Mouse (Mus musculus) cerebellum, adult 2 months (tissue): Measurements from ENCODE around the gene Scyl2. TPM values are rescaled to one million over a fixed set of nuclear protein-coding genes. Genes with fewer than 3 reads are reported as not detected.

Experiments used
- DNase-seq, 2 experiments: peaks; one replicate each; pipeline ENCODE4 v3.0.0; 2021
- H3K27ac ChIP-seq: fragments of 200-500 bp; 2 replicates; pipeline ENCODE4 v1.5.1; 2012; ENCODE audit warnings: low read length, control low read depth, inconsistent platforms; ENCODE audit not compliant: insufficient read depth
- H3K27me3 ChIP-seq: fragments of 200-500 bp; 2 replicates; pipeline ENCODE4 v1.6.1; 2012; ENCODE audit warnings: inconsistent platforms, mild to moderate bottlenecking, low read length, moderate library complexity; ENCODE audit not compliant: control insufficient read depth, insufficient read depth
- H3K4me1 ChIP-seq: fragments of 200-500 bp; 2 replicates; pipeline ENCODE4 v1.6.1; 2011; ENCODE audit warnings: low read length; ENCODE audit not compliant: control insufficient read depth, insufficient read depth
- H3K4me3 ChIP-seq: fragments of 200-500 bp; replicated peaks from 2 replicates; pipeline ENCODE3; 2011; ENCODE audit warnings: mild to moderate bottlenecking, low read depth, low read length, control low read depth; ENCODE audit not compliant: insufficient read depth
- CTCF ChIP-seq: fragments of 200-500 bp; IDR thresholded peaks from 2 replicates; pipeline ENCODE4 v1.5.1; 2011; ENCODE audit warnings: low read depth, mild to moderate bottlenecking, control low read depth, low read length, moderate library complexity, borderline replicate concordance; ENCODE audit not compliant: insufficient read depth
- POLR2A ChIP-seq: fragments of 200-500 bp; IDR thresholded peaks from 2 replicates; pipeline ENCODE4 v1.6.1; 2011; ENCODE audit warnings: low read length, control low read depth, borderline replicate concordance; ENCODE audit not compliant: insufficient read depth
- WGBS: fragments of 180-500 bp; shearing (Covaris S2); methylation state at CpG from one replicate; pipeline ENCODE4 v1.1.7; 2018; 5-methylcytosine and 5-hydroxymethylcytosine counted together
- polyA plus RNA-seq: library from polyadenylated mRNA; depleted of rRNA; stranded (reverse); fragments of >200 nt; gene quantifications from 2 replicates; pipeline ENCODE4 v1.2.3, GENCODE M21; 2012; rRNA removed

Gene Scyl2
- polyA plus RNA-seq = 29.7 and 31.5 TPM in 2 replicates

GRCm38 (mm10) chr10:89686139-89686808, at the start of gene Scyl2:
Gene Scyl2, minus strand, starts transcription at chr10:89686285.
- TF ChIP-seq CTCF (no peak), POLR2A (peak; percentile 81; the same call in 1 of the 2 replicates)
- H3K27ac ChIP-seq = peak within 1 kb of the TSS; percentile 92
- peaks cover 7% of the 10 kb centered on the region for H3K4me1 ChIP-seq
- peak within 1 kb of the TSS; percentile 97 for H3K4me3 ChIP-seq
- 4% methylated on average over 31 of the region's 31 CpGs for WGBS
- peak; percentile 96 to 97 for DNase-seq
- no peaks in the 10 kb centered on the region for H3K27me3 ChIP-seq

DNA sequence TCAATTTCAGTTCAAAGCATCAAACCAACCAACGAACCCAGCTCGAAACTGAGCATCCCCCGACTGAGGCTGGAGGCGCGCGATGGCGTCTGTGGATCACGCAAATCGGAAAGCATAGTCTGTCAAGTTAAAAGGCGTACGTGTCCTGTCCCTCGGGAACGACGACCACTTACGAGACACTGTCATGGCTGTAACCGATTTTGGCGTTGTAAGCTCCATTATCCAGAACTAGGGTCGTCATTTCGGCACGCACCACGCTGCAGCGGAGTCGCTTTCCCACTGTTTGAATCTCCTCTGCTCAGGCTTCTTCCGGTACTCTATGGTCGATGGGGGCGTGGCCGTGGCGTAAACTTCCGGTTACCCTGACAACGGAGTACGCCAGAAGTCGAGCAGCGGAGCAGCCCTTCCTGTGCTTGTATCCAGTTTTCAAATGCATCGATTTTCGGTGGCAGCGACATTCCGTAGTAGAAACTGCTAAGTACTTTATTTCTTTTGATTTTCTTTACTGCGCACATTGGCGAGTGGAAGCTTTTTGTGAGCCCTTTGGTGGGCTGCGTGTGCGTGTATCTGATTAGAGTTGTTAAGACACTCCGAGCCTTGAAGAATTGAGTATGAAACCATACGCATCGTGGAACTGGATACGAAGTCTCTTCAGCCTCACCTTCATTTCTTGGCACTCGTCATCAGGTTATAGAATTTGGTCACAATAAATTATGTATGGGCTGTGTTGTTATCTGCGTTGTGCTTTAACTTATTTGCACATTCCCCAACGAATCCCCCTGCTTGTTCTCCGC, 46.1 kb upstream of the Scyl2 start, which contains the start of gene Actr6:
TSS of gene Actr6 (minus strand) at position 295 of the 794 bp plus-strand sequence.
- DNase-seq = peak; percentile 92 to 93
- Histone ChIP-seq H3K27me3 (no peaks in the 10 kb centered on the region), H3K27ac (peak within 1 kb of the TSS; percentile 18; the same call in 1 of the 2 replicates), H3K4me1 (no peaks in the 10 kb centered on the region; the same call in 1 of the 2 replicates), H3K4me3 (peak within 1 kb of the TSS; percentile 95)
- TF ChIP-seq CTCF = no peak
- peak; percentile 93; the same call in 1 of the 2 replicates for TF ChIP-seq POLR2A
- under 1% methylated on average over 49 of the region's 49 CpGs for WGBS

DNA sequence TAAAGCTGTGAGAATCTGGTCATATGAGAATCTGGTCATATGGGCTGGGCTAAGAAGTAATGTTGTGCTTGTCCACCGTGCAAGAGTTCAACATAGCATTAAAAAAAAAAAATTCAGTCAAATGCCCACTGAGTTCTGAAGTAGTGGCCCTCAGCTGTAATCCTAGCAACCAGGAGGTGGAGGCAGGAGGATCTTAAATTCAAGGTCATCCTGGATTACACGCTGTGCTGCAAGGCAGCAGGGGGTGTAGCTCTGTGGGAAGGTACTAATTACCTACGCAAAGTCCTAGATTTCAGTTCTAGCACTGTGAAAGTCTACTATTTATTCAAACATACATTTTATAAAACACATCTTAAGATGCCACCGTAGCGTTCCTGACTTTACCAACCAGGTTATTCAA, 45.3 kb upstream of the Scyl2 start:
- no peak overlapping the region for H3K27ac ChIP-seq
- 4% methylated on average over 5 of the region's 5 CpGs for WGBS
- DNase-seq = peak in 1 of 2 experiments; percentile 22

GRCm38 (mm10) chr10:89730386-89730785, 44.3 kb upstream of the Scyl2 start:
- Histone ChIP-seq H3K4me1 (no peaks in the 10 kb centered on the region; the same call in 1 of the 2 replicates), H3K27ac (no peak overlapping the region), H3K27me3 (no peaks in the 10 kb centered on the region), H3K4me3 (no peak overlapping the region)
- TF ChIP-seq POLR2A = no peak
- TF ChIP-seq CTCF = no peak
- no peak for DNase-seq
- WGBS = 85% methylated on average over 6 of the region's 6 CpGs

More for the DNA sequence above, 45.3 kb upstream of the Scyl2 start:
- Histone ChIP-seq H3K27me3 (no peaks in the 10 kb centered on the region), H3K4me1 (no peaks in the 10 kb centered on the region; the same call in 1 of the 2 replicates), H3K4me3 (peak overlapping the region; percentile 95)
- TF ChIP-seq CTCF = no peak
- TF ChIP-seq POLR2A = no peak

GRCm38 (mm10) chr10:89722247-89723195, 36.4 kb upstream of the Scyl2 start:
- WGBS = 62% methylated on average over 14 of the region's 14 CpGs
- DNase-seq = no peak
- H3K4me3 ChIP-seq = no peak overlapping the region
- no peaks in the 10 kb centered on the region for H3K27me3 ChIP-seq
- TF ChIP-seq POLR2A (no peak), CTCF (no peak)
- no peaks in the 10 kb centered on the region for H3K4me1 ChIP-seq
- H3K27ac ChIP-seq = no peak overlapping the region

DNA sequence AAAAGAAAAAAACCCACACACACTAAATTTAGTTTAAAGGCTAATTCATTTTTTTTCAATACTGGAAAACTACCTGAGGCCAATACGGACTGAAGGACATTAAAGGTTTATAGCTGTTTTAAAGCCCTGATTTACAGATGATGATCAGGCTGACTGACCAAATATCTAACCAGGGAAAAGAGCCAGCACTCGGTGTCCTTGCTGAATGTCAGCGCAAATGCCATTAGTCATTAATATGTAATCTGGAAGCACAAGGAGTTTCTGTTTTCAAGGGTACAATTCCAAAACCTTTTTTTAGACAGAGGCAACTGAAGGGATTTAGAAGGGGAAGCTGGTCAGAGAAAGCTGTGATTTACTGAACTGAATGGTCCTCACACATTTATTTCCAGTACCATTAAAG, 34.7 kb upstream of the Scyl2 start:
- 81% methylated on average over 3 of the region's 3 CpGs for WGBS
- Histone ChIP-seq H3K27me3 (no peaks in the 10 kb centered on the region), H3K27ac (no peak overlapping the region), H3K4me1 (no peaks in the 10 kb centered on the region), H3K4me3 (no peak overlapping the region)
- no peak for DNase-seq
- TF ChIP-seq CTCF (no peak), POLR2A (no peak)

DNA sequence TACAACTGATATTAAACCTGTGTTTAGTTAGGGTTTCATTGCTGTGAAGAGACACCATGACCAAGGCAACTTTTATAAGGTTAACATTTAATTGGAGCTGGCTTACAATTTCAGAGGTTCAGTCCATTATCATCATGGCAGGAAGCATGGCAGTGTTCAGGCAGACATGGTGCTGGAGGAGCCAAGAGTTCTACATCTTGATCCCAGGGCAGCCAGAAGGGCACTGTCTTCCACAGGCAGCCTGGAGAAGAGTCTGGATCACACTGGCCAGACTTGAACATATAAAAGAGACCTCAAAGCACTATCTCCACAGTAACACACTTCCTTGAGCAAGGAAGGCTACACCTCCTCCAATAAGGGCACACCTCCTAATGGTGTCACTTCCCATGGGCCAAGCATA, 34.2 kb upstream of the Scyl2 start:
- Histone ChIP-seq H3K4me3 (no peak overlapping the region), H3K4me1 (no peaks in the 10 kb centered on the region), H3K27me3 (no peaks in the 10 kb centered on the region), H3K27ac (no peak overlapping the region)
- DNase-seq = no peak
- TF ChIP-seq CTCF = no peak
- TF ChIP-seq POLR2A = no peak
